Mouse (Mus musculus) bone marrow macrophage, adult 2 months (primary cell): Measurements from ENCODE around the gene Golm1. TPM values are rescaled to one million over a fixed set of nuclear protein-coding genes. Genes with fewer than 3 reads are reported as not detected.

Experiments used
- H3K27ac ChIP-seq: 2 replicates; pipeline ENCODE4 v1.5.1; 2012; ENCODE audit warnings: low read depth, low read length; ENCODE audit not compliant: insufficient read depth
- H3K4me1 ChIP-seq: 2 replicates; pipeline ENCODE4 v1.6.1; 2012; ENCODE audit warnings: low read length; ENCODE audit not compliant: control insufficient read depth, insufficient read depth
- H3K4me3 ChIP-seq: 2 replicates; pipeline ENCODE4 v1.5.1; 2012; ENCODE audit warnings: mild to moderate bottlenecking, low read length, moderate library complexity; ENCODE audit not compliant: insufficient read depth
- CTCF ChIP-seq: IDR thresholded peaks from 2 replicates; pipeline ENCODE4 v1.5.1; 2012; ENCODE audit warnings: low read depth, mild to moderate bottlenecking, low read length, moderate library complexity
- POLR2A ChIP-seq: IDR thresholded peaks from 2 replicates; pipeline ENCODE4 v1.6.1; 2012; ENCODE audit warnings: mild to moderate bottlenecking, low read depth, low read length, borderline replicate concordance
- polyA plus RNA-seq: library from polyadenylated mRNA; stranded (reverse); fragments of >200 nt; gene quantifications from 2 replicates; pipeline ENCODE4 v1.2.4, GENCODE M21; 2012; ENCODE audit not compliant: missing spikeins, insufficient read depth, insufficient read length

Golm1 gene
- polyA plus RNA-seq, 1 experiment = 7.6 TPM

GRCm38 (mm10) chr13:59649781-59650180 is 25.8 kb downstream of the Golm1 start:
- no peak for TF ChIP-seq POLR2A
- TF ChIP-seq CTCF = no peak
- H3K27ac ChIP-seq = no peak overlapping the region
- no peaks in the 10 kb centered on the region for H3K4me1 ChIP-seq
- H3K4me3 ChIP-seq = no peak overlapping the region

DNA sequence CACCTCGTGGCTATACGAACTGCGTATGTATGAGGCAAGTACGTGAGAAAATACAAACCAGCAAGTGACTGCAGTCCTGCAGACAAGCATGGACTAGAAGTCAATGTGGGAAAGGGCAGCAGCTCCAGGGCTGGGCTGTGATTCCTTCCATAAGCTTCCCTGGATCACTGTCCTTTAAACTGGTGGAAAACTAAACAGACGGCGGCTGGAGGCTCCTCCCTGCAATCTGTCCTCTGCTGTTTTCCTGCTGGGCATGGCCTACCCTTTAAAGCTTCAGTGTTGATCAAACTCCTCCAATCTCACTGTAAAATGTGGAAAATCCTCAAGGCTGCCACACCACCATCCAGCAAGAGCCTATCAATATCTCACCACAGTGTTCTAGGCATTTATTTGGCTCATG is 27.0 kb downstream of the Golm1 start:
- Histone ChIP-seq H3K4me1 (no peaks in the 10 kb centered on the region), H3K27ac (no peak overlapping the region), H3K4me3 (no peak overlapping the region)
- TF ChIP-seq POLR2A (no peak), CTCF (no peak)

- Histone ChIP-seq H3K4me3 (no peak overlapping the region), H3K4me1 (no peaks in the 10 kb centered on the region), H3K27ac (no peak overlapping the region)
- no peak for TF ChIP-seq POLR2A
- TF ChIP-seq CTCF = no peak
Observed at GRCm38 (mm10) chr13:59647484-59647883, 28.1 kb downstream of the Golm1 start.

DNA sequence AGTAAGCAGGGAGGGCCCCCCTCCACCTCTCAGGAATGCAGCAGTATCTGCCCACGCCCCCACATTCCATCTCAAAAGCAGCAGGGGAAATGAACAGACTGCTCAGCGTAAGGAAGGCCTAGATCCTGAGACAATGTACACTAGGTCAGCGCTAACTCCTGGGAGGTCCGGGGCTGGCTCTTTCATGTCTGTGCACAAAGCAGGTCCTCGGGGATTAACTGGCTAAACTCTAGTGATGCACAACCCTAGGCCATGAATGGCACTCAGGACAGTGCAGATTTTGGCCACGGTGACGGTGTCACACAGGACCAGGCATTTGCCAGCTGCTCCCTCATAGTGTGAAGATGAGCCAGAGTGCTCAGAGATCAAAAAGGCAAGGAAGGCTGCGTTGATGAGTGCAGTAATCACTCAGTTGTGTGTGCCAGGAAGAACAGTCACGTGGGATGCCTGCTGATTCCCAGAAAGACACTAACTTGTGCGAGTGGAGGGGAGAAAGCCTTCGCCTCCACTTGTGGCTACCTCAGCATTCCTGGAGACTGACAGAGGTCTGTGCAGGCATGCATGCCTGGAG is 28.9 kb downstream of the Golm1 start:
- TF ChIP-seq POLR2A (no peak), CTCF (no peak)
- H3K27ac ChIP-seq = no peak overlapping the region
- H3K4me1 ChIP-seq = no peaks in the 10 kb centered on the region
- no peak overlapping the region for H3K4me3 ChIP-seq

- TF ChIP-seq CTCF = no peak
- Histone ChIP-seq H3K27ac (no peak overlapping the region), H3K4me3 (no peak overlapping the region), H3K4me1 (no peaks in the 10 kb centered on the region)
Observed at GRCm38 (mm10) chr13:59645491-59645890, 30.1 kb downstream of the Golm1 start.

- TF ChIP-seq CTCF (no peak), POLR2A (no peak)
- no peak overlapping the region for H3K4me3 ChIP-seq
- H3K27ac ChIP-seq = no peak overlapping the region
- H3K4me1 ChIP-seq = no peaks in the 10 kb centered on the region
Observed at GRCm38 (mm10) chr13:59642818-59643217, 32.8 kb downstream of the Golm1 start.

DNA sequence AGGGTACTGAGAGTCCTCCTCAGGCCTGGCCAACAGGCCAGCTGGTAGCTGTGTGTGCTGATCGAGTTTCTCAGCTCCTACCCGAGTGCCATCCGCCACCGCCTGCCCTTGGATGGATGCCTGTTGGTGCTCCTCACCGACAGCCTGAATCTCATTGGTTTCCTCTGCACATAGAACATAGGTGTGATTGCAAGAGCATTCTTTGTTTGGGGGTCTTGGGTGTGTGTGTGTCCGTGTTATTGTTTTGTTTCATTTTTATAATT is 35.5 kb downstream of the Golm1 start:
- TF ChIP-seq CTCF = no peak
- H3K4me1 ChIP-seq = no peaks in the 10 kb centered on the region
- H3K4me3 ChIP-seq = no peak overlapping the region
- no peak overlapping the region for H3K27ac ChIP-seq

- Histone ChIP-seq H3K4me1 (no peaks in the 10 kb centered on the region), H3K27ac (no peak overlapping the region)
Observed at GRCm38 (mm10) chr13:59639368-59640177, 36.0 kb downstream of the Golm1 start.

DNA sequence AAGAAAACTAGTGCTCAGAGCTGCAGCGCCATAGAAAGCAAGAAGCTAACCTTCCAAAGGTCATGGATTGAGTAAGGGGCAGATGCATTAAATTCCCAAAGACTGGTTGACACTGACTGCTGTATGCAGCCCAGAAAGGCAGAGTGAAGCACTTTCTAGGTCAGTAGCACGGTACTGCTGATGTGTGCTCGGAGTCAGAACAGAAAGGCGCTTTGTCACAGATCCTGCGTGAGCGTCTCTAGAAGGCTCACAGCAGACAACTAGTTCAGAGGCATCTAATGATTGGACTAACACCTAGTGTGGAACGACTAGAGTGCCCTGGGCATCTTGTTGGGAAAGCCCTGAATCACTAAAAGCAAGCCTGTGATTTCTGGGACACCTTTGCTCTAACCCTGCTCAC is 37.8 kb downstream of the Golm1 start:
- Histone ChIP-seq H3K4me1 (no peaks in the 10 kb centered on the region), H3K27ac (no peak overlapping the region), H3K4me3 (no peak overlapping the region)
- TF ChIP-seq POLR2A = no peak
- no peak for TF ChIP-seq CTCF

More at GRCm38 (mm10) chr13:59639368-59640177, 36.0 kb downstream of the Golm1 start:
- no peak for TF ChIP-seq CTCF
- TF ChIP-seq POLR2A = no peak
- no peak overlapping the region for H3K4me3 ChIP-seq

DNA sequence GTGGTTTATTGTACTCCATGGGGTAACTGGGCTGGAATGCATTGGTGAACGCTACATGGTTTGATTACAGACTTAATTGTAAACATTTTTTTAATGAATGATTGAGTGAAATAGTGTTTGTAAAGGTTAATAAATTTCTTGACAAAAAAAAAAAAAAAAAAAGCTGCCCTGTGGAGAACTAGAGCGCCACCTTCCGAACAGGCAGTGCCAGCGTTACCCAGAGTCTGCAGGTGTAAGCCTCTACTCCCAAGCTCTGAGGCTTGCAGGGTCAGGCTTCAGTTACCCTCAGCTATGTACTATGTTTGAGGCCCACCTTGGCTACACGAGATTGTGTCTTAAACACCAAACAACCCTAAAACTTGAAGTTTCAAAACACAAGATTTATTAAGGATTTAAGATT is 41.0 kb downstream of the Golm1 start:
- TF ChIP-seq POLR2A (no peak), CTCF (no peak)
- Histone ChIP-seq H3K4me3 (no peak overlapping the region), H3K27ac (no peak overlapping the region), H3K4me1 (no peaks in the 10 kb centered on the region)

DNA sequence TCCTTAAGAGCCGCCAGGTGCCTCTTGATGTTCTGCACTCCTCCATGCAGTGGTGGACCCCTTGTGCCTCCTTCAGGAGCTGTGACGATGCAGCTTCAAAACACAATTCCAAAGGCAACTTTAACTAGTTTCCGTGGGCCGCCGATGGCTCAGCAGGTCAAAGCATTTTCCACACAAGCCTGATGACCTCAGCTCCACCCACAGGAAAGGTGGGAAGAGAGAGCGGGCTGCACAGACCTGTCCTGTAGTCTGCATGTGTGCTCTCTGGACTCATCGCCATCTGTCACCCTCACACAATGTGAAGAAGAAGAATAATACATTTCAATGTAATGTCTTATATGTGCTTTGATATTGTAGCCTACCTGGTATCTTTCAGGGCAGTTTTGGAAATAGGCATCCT is 48.9 kb downstream of the Golm1 start:
- Histone ChIP-seq H3K27ac (no peak overlapping the region), H3K4me1 (no peaks in the 10 kb centered on the region), H3K4me3 (no peak overlapping the region)
- TF ChIP-seq POLR2A (no peak), CTCF (no peak)
